Mouse (Mus musculus) erythroblast, embryonic 14.5 days (primary cell): ENCODE measurements around the gene Chst8.

Experiments
- GATA1 ChIP-seq: IDR thresholded peaks from 2 replicates; pipeline ENCODE4 v1.6.1; 2012; ENCODE audit warnings: low read length, inconsistent platforms, mixed read lengths
- TAL1 ChIP-seq: IDR thresholded peaks from 3 replicates; pipeline ENCODE4 v1.6.1; 2012; ENCODE audit warnings: low read length, inconsistent platforms, mixed read lengths

DNA sequence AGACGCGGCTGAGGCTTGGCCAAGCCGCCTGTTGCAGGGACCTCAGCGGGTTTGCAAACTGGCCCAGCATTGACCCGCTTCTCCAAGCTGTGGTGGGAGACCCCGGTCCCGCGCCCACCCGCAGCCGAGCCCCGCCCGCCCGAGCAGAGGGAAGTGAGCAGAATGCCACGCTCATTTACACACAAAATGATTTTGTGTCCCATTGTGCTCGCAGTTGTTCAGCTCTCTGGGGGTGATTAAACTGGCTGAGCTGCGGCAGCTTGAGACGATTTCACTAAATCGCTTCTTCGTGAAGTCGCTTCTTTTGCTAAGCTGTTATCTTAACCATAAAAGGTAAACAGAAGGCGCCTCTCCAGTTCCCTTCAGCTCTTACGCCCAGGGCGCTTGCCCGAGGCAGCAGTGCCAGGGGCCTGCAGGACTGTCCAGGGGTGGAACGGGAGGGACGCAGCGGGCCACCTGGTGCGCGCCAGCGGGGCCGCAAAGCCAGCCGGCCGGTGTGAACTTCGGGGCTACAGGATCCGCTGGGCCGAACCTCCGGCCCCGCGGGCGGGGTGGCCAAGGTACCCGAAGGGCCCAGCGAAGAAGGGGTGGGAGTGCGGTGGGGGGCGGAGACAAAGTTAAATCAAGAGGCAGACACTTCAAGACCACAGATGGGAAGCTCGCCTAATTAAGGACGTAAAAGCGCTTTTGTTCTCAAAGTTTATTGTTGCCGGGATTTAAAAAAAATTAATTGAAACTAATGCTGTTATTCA, 159.6 kb downstream of the Chst8 start:
- TF ChIP-seq TAL1: no peak
- no peak for TF ChIP-seq GATA1
